Mouse (Mus musculus) spleen, postnatal 4 days (tissue): ENCODE data around the gene Lyl1.

Experiments
- DNase-seq, 2 experiments: peaks; one replicate each; pipeline ENCODE4 v3.0.0; 2022; ENCODE audit warnings: low spot score in 2 of 2

The Lyl1 gene

DNA sequence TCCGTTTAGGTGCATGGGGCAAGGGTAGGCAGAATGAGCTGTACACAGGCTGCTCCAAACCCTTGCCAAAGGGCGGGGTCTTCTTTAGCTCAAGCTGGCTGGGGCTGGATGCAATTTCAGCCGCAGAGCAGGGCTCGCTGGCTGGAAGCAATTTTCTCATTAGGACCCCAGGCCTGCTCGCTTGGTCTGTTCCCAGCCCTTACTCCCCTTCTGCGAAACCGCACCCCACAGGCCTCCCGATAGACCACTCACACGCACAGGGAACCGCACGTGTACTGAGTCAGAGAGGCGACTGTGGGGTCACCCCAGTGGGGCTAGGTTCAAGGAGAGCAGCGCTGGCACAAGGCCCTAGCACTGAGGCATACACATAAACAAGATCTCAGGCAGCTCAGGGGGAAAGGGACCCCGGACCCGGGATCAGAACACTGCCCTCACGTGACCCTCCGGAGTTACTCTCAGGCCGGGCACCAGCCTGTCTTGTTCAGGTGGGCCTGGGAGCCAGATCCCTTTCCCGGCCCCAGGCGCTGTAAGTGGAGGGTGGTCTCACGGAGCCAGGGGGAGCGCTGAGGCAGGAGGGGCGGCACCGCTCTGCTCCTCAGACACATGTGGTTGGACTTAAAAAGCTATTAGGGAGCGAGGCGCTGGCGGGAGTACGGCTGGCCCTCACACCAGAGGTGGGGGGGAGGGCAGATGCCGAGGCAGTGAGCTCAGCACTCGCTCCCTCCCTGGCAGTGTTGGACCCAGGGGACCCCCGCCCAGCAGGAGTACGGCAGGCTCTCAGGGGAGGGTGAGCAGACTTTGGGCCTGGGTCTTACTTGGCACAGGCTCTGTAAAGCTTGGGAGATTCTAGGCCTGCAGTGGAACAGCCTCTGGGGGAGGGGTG lies 41.2 kb downstream of the Lyl1 start:
- DNase-seq = no peak

DNA sequence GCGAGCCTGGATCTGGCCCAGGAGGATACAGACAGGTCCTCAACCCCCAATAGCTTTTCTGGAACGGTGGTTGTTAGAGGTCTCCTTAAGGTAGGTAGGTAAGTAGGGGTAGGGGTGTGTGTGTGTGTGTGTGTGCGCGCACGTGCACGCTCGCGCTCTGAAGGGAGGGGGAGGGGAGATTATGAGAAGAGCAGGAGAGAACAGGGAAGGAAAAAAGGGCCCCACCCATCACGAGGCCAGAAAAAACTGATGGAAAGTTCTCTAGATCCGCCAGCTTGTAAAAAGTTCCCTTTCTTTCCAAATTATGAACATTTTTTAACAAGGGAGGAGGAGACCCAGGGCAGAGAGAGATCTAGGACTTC lies 41.8 kb downstream of the Lyl1 start:
- DNase-seq = no peak

DNA sequence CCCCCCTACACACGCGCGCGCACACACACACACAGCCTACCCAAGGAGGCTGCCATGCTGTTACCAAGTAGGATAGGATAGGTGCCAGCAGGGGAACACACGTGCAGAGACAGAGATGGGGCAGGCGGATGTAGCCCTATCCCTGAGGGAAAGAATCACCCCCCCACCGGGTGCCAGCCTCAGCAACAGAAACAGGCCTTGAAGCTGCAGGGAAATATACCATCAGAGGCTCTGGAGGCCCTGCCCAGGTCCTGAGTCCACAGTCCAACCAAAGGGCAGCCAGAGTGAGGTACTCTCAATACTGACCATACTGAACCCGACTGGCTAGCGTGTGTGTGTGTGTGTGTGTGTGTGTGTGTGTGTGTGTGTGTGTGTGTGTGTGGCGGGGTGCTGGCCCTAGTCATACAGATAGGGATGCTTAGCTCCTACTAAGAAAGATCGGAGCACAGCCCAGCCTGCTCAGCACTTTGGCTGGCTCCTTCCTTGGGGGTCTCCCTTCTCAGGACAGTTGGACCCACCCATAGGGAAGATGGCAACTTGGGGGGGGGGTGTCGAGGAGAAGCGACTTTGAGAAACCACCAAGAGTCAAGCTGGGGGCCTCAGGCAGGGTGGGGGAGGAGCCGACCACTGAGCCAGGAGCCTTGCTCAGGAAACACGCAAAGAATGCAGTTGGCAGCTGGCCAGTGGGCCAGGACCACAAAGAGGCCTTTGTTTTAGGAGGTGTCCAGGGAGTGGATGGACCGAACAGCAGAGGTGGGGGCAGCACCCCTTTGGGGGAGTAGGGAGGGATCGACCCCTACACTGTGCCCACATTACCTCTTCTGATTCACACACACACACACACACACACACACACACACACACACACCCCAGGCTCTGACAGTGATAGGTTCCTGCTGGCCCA lies 42.5 kb downstream of the Lyl1 start:
- DNase-seq = no peak

DNA sequence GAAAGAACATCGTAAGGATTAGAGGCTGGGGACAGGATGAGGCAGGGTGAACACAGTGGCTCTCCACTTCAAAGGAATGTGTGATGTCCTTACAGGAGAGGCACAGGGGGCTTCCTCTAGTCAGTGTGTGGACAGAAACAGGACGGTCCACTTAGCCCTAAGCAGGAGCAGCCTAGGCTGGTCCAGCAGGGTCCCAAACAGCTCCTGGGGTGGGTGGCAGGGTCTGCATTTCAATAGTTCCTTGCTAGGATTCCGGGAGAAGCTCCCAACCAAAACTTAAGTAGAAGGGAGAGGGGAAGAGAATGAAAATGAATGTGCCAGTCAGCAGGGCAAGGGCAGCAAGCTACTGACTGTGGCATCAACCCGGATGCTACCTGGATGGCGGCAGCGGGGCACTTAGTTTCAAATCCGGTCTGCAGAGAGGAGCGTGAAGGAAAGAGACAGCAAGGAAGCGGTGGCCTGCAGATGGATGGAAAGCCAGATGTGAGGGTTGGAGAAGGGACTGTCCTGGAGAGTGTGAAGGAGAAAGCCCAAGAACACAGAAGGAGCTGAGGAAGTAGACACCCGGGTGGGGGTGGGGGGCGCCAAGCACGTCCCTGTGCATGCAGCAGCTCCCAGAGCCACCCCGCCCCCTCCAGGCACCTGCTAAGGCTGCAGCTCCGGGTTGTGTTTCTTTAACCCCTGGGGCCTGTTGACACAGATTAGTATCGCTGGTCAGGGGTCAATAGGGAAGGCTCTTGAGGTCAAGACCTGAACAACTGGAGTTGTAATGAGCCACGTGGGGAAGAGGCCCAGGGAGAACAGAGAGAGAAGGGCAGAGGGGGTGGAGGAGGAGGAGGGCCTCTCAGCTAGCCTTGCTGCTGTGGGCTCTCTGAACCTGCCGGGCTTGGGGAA lies 44.0 kb downstream of the Lyl1 start:
- no peak for DNase-seq

DNA sequence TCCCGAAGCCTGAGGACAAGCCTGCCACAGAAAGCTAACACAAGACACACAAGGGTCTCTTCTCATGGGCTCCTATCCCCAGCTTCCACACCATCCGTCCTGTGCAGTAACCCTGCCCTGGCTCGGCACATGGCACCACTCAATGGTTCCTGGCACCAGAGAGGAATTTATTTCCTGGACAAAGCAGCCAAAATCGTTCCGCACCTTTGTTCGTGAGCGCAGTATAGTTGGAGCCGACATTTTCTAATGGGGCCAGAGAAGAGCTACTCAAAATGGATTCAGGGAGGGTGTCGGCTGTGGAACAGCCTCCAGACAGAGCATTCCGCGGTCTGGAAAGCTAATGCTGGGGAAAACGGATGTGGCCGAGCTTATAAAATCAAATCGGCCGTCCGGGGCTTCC lies 48.3 kb downstream of the Lyl1 start:
- no peak for DNase-seq

DNA sequence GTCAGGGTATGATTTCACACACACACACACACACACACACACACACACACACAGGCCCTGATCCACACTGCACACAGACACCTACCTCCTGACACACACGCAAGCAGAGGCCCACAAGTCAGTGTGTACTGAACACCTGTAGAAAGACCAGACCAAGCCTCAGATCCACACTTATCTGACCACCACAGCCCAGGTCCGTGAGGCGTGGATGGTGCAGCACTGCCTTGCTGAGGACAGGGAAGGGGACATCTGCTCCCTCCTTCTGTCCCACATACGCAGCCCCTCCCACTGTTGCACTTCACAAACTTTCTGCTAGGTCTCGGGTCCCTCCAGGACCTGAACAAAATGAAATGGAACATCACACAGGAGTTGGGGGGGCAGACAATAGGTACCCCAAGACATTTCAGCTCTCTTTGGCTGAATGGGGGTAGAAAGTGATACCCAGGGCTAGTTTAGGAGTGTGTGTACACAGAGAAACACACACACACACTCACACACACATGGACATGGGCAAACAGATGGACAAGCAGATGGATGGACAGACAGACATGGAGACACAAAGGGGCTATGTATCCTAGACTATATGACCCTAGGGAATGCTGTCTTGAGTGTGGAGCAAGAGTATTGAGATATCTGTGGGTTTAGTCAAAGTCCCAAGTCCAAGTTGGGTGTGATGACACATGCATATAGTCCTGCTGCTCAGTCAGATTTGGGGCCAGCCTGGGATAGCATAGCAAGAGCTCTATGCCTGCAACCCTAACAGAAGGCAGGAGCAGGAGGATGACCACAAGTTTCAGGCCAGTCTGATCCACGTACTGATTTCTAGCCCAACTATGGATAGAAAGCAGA lies 51.7 kb downstream of the Lyl1 start:
- no peak for DNase-seq
